Mouse (Mus musculus) ES-CJ7 (cell line): ENCODE data around the gene Dtd1.
A peak's percentile ranks its signal among the peaks of the same experiment; 100 is the strongest.

Experiments used
- DNase-seq: peaks from one replicate; pipeline ENCODE4 v3.0.0; 2011; ENCODE audit warnings: low read depth, low spot score

Gene Dtd1

GRCm38 (mm10) chr2:144715211-144715768, 115.6 kb downstream of the Dtd1 start:
- DNase-seq, result peak; percentile 99

DNA sequence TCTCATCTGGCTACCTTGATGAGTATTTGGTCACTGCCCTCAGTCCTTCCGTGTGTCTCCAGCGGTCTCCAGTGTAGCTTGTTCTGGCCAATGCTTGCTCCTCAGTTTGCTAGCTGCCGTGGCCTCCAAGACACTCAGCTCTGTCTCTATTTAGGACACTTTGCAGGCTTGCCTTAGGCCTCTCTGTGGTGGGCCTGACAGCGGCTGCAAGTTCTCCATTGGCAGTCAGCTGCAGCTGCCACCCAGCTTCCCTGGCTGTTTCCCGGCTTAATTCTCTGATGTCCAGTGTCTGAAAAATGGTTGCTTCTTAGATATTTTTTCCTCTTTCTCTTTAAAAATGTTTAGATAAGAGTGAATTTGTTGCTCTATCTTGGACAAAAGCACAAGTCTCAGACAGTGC, 116.6 kb downstream of the Dtd1 start:
- no peak for DNase-seq

DNA sequence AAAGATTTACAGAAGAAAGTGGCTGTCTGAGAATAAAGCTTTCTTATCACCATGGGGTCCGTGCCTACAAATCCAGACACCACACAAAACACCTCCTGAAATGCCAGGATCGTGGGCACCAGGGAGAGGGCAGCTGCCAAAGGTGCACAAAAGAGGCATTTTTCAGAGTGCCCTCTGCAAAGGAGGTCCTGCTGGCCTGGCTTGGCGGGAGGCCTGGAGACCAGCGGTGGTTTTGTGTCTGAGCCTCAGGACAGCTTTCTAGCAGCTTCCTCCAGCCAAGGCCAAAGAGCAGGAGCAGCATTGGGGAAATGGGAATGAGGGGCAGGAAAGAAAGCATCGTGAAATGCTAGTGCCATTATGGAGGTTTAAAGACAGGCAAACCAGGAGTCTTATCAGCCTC, 118.6 kb downstream of the Dtd1 start:
- DNase-seq, result no peak

GRCm38 (mm10) chr2:144719294-144719693, 119.6 kb downstream of the Dtd1 start:
- DNase-seq, result no peak

DNA sequence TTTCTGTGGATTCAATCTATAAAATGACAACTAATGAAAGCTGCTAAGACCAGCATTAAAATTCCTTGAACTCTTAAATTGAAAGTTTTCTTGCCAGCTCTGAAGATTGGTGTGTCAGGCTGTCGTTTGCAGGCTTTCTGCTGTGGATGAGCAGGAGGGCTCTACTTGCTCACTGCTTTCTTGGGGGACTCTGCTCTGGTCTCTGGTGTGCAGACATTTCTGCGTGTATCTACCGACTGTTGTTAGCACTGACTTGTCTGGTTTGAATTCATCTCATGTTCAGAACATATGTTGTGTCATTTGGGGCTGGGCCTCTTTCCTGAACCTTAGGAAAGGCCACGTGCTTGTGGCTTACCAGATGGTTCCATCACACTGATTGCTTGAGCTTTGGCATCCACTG, 120.0 kb downstream of the Dtd1 start:
- no peak for DNase-seq

DNA sequence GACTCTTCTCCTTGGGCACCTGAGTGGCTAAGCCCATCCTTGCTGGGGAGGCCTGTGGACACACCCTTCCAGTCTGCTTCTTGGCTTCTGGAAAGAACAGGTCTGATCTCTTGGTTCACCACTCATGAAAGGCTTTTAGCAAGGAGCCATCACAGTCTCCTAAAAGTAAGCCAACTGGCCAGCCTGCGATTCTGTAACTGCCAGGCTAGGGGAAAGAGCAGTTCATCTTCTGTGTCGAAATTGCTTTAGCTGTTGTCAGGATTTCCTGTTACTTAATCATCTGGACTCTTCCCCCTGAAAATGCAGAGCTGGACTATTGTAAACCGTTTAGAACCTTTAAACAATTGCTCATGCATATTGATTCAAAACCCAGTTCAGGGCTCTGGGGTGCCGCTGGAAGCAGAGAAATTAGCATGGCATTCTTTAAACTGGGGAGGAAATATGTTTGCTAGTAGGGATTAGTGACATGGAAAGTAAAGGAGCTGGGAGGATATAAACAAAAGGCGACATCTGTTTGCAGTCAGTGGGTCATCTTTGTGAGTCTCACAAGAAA, 120.8 kb downstream of the Dtd1 start:
- no peak for DNase-seq

DNA sequence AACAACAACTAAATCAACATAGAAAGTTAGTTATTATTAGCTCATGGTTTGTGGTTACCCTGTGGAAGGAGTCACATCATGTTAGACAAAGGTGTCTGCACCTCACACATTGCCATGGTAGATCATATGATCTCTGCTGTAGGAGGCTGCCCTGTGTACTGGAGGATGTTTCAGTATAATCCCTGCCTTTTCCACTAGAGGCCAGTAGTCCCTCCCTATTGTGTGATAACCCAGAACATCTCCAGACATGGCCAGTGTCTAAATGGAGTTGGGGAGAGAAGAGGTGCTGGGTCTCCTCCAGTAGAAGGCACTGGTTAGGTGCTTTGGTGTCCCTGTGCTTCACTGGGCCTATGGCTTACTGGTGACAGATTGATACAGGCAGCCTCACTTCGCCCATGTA, 125.0 kb downstream of the Dtd1 start:
- DNase-seq, result peak; percentile 74

- no peak for DNase-seq
Measured at GRCm38 (mm10) chr2:144727136-144727535, 127.4 kb downstream of the Dtd1 start.

GRCm38 (mm10) chr2:144729776-144730175, 130.1 kb downstream of the Dtd1 start:
- DNase-seq, result no peak

DNA sequence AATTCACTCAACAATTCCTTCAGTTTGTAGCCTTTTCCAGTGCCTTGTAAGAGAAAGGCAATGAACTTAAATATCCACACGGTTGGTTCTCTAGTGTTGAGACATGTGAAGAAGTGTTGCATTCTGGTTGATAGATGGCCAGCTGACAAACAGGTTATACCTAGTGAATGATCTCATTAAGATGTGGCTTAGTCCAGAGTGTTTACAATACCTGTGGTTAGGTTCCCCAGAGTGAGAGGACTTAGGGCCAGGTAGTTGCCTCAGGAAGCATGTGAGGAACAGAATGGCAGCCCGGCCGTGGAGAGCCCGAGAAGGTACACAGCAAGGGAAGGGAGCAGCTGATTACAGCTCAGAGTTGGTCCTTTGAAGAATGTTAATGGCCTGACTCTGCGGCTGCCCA, 138.5 kb downstream of the Dtd1 start:
- DNase-seq, result no peak

- DNase-seq, result no peak
Measured at GRCm38 (mm10) chr2:144738576-144738975, 138.9 kb downstream of the Dtd1 start.

DNA sequence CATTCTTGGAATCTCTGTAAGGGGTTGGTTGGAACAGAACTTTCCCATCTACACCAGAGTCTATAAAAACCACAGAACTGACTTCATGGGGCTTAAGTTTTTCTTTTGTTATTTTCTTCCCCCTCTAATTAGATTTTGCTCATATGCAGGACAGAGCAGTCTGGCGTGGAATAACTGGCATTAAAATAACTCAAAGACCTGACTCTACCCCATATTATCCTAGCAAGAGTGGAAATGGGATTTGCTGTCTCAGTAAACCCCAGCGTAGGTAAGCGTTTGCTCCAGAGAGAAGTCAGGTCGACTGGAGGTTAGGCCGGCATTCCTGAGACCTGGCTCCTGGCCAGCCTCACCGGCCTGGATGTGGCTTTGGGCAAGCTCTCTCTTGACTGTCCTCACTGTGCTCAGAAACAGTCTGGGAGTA, 140.9 kb downstream of the Dtd1 start:
- DNase-seq, result no peak

DNA sequence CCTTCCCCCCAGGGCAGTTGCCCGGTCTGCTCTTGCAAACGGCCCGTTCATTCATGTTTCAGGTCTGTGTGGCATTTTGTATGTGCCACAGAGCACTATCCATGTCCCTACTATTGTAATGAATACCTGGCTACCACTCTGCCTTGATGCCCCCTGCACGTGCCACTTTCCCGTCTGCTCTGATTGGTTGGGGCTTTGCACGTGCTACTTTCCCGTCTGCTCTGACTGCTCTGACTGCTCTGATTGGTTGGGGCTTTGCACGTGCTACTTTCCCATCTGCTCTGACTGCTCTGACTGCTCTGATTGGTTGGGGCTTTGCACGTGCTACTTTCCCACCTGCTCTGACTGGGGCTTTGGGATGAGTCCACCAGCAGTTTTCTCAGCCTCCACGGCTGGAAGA, 142.3 kb downstream of the Dtd1 start:
- peak; percentile 30 for DNase-seq

GRCm38 (mm10) chr2:144743316-144743715, 143.6 kb downstream of the Dtd1 start:
- no peak for DNase-seq

DNA sequence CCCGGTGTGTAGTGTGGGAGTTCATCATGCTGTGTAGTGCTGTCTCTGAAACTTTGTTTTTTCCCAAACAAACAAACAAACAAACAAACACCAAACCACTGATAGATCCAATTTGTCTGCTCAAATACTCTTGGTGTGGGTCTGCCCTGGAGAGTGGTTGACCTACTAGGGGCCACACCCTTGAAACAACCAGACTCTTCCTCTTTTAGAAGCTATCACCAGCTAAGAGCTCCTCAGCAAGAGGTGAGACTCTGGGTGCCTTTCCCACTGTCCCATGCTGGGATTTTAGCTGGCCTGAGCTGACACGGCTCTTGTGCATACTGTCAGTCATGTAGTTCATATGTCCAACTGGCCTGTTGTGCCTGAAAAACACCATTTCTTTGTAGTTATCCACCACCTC, 145.6 kb downstream of the Dtd1 start:
- no peak for DNase-seq

DNA sequence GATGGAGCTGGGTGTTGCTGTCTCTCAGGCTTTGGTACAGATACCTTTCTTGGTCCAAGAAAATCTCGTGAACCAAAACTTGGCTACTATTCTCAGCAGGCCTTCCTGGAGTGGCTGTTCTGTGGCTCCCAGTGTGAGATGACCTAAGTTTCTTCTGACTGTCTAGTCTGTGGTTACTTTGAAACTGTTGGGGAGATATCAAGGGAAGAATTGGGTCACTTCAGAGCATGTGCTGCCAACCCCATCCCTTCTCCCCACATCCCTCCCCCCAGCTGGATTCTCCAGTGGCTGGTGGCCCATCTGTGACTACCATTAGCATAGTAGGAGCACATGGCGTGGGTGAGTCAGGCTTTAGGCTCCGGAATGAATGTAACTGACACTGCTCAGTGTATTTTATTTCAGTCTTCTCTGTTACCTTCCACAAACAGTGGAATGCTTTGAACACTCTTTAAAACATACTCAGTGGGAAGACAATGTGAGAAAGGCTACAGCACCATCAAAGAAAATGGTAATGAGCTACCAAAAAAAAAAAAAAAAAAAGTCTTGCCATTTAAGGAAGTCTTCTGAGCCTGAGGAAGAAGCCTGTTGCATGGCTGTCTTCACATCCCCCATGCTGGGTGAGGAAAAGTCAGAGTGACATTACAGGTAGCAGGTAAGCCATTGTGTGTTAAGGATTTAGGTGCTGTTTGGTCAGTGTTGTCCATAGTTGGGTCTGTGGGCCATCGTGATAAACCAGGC, 146.5 kb downstream of the Dtd1 start:
- DNase-seq, result no peak

- DNase-seq, result no peak
Measured at GRCm38 (mm10) chr2:144753604-144754003, 153.9 kb downstream of the Dtd1 start.

DNA sequence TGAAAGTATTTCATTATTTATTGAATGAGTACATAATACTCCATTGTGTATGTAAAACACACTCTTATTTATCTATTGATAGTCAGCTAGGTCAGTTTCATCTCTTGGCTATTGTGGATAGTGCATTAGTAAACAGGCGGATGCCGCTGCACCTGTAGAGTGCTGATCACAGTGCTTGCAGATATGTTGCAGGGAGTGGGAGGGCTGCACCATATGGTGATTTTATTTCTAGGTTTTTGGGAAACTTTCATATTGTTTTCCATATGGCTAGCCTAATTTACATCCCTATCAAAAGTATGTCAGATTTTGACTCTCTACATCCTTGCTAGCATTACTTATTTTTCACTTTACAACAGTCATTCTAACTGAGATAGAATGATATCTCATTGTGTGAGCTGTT, 155.3 kb downstream of the Dtd1 start:
- DNase-seq, result no peak

- no peak for DNase-seq
Measured at GRCm38 (mm10) chr2:144760666-144761065, 161.0 kb downstream of the Dtd1 start.

DNA sequence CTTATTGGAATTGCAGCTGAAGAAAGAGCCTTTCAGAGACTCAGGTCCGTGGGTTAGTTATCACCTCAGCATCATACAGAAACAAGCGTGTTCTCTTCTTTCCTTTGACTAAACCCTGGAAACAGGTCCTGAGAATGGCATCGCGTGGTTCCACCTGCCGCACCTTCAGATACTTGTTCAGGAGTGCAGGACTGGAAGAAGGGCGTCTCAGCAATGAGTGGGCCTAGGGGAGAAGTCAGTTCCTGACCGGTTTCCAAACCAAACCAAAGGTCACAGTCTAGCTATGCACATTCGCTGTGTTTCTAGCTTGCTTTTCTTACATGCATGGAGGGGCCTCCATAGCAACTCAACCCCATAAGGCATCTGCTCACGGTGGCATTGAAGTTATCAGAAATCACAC, 164.0 kb downstream of the Dtd1 start:
- DNase-seq, result no peak

- no peak for DNase-seq
Measured at GRCm38 (mm10) chr2:144764116-144764788, 164.6 kb downstream of the Dtd1 start.

- no peak for DNase-seq
Measured at GRCm38 (mm10) chr2:144765219-144765618, 165.5 kb downstream of the Dtd1 start.
